Comparison of ENCODE assay signal across 8 mouse cellular contexts in the genomic region with DNA sequence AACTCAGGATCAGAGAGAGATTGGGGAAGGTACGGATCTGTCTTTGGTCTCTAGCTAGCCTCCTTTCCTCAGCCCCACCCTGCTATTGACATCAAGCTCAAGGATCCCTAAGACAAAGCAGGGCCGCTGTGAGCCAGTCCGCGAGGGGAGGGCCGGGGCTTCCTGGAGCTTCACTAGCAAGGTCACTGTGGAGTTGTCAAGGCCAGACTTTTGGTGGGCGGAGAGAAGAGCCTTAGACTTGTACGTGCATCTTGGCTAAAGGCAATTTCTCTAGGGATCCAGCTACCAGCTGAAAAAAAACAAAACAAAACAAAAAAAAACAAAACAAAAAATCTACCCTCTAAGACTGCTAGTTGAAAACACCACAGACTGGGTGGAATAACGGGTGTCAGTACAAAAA. TPM values are rescaled to one million over a fixed set of nuclear protein-coding genes. Genes with fewer than 3 reads are reported as not detected.
DNase-seq lines count a peak whose midpoint lies in the region; ATAC-seq and TF ChIP-seq lines count a peak whose summit lies in the region.

No protein-coding gene starts in this region.

- H3K4me1 ChIP-seq in kidney, adult 2 months (ENCODE audit: control insufficient read depth, insufficient read depth, low read length): peaks cover 6% of the 10 kb centered on the region; the same call in 1 of the 2 replicates
- H3K4me1 ChIP-seq in midbrain, embryonic 12.5 days: peaks cover 22% of the 10 kb centered on the region

- no peaks in the 10 kb centered on the region for H3K9me3 ChIP-seq in midbrain, embryonic 12.5 days

- no peak for TF ChIP-seq CTCF in kidney, adult 2 months (conservative IDR thresholded peaks at IDR 0.05; ENCODE audit: insufficient read depth, insufficient read length, low read depth, low read length)

- 11% methylated on average over 8 of the region's 8 CpGs for WGBS in kidney, adult 2 months
- 2% methylated on average over 8 of the region's 8 CpGs for WGBS in midbrain, embryonic 12.5 days

- H3K9ac ChIP-seq in midbrain, embryonic 12.5 days (replicated peaks): no peak overlapping the region

- H3K27me3 ChIP-seq in kidney, adult 2 months (replicated peaks; ENCODE audit: control insufficient read depth, insufficient read depth, low read length): no peaks in the 10 kb centered on the region
- H3K27me3 ChIP-seq in midbrain, embryonic 12.5 days: peaks cover 80% of the 10 kb centered on the region

- ATAC-seq in midbrain, embryonic 12.5 days (ENCODE audit: low FRiP score, low read depth): no peak

- intact Hi-C loops in left cerebral cortex, postnatal 4 days (cut with DNase I): no loop called here

- H3K4me3 ChIP-seq in kidney, adult 2 months (ENCODE audit: insufficient read depth, low read depth, low read length): no peak overlapping the region; the same call in 1 of the 2 replicates
- H3K4me3 ChIP-seq in midbrain, embryonic 12.5 days: peak overlapping the region; percentile 47; the same call in 1 of the 2 replicates

- H3K36me3 ChIP-seq in kidney, adult 2 months (ENCODE audit: control insufficient read depth, insufficient read depth, low read length): no peaks in the 10 kb centered on the region
- no peaks in the 10 kb centered on the region for H3K36me3 ChIP-seq in midbrain, embryonic 12.5 days

- no peak for TF ChIP-seq POLR2A in kidney, adult 2 months (IDR thresholded peaks at IDR 0.05; ENCODE audit: low read depth, low read length)

- H3K27ac ChIP-seq in kidney, adult 2 months (ENCODE audit: insufficient read depth, low read depth, low read length): peak overlapping the region; percentile 94
- H3K27ac ChIP-seq in midbrain, embryonic 12.5 days (replicated peaks): no peak overlapping the region

- peak overlapping the region; percentile 63 for H3K4me2 ChIP-seq in midbrain, embryonic 12.5 days (replicated peaks)

- peak; percentile 76 for DNase-seq in 416B (ENCODE audit: low read depth)
- DNase-seq in adrenal gland, adult 18-20 months (ENCODE audit: low spot score in 2 of 2): peak; percentile 37 to 47
- peak; percentile 27 to 49 for DNase-seq in heart, adult 9 months (ENCODE audit: low spot score in 2 of 2)
- DNase-seq in kidney, adult 2 months: peak; percentile 74
- DNase-seq in layer of hippocampus, postnatal 10 days (ENCODE audit: low spot score in 2 of 2): no peak
- no peak for DNase-seq in cerebellum, adult 18-20 months
- DNase-seq in left cerebral cortex, postnatal 4 days: no peak

RNA-seq across cellular contexts. Expression of a gene that starts 1.6 kb away (rescaled TPM):
- total RNA-seq in adrenal gland, adult 18-20 months (2021): 10 to 100 TPM; 30.2 to 40.6 TPM
- 31.6 and 31.8 TPM in 2 replicates for polyA plus RNA-seq in kidney, adult 2 months (2012; rRNA removed)
- polyA plus RNA-seq in midbrain, embryonic 12.5 days (2016; fragmentation: Nextera tagmentation; extraction: Ambion mirVana): 2.9 and 3.2 TPM in 2 replicates
- 1 to 10 TPM; 2.7 to 3.2 TPM for total RNA-seq in layer of hippocampus, postnatal 10 days (2021)
- 1 to 10 TPM; 2.4 to 4.5 TPM for total RNA-seq in left cerebral cortex, postnatal 4 days (2021)

Comparison
In these comparisons a context has a peak if more than half of its experiments do, and no peak if none do; other contexts are left out.
1. DNase-seq: peak in 416B (single experiment), adrenal gland, adult 18-20 months (2 of 2), heart, adult 9 months (2 of 2) and kidney, adult 2 months (single experiment); none in layer of hippocampus, postnatal 10 days (0 of 2), cerebellum, adult 18-20 months (0 of 2) and left cerebral cortex, postnatal 4 days (single experiment).
2. RNA of a gene that starts 1.6 kb away (total RNA-seq): 30.2 to 40.6 TPM in adrenal gland, adult 18-20 months; 2.4 to 4.5 TPM in left cerebral cortex, postnatal 4 days and 2.7 to 3.2 TPM in layer of hippocampus, postnatal 10 days; every median in the first group is over 4 times any median in the second.